Mouse (Mus musculus) olfactory bulb, adult 2 months (tissue): Measurements from ENCODE around the gene Tnk1.

Experiments
- CTCF ChIP-seq: fragments of 200-500 bp; IDR thresholded peaks from 2 replicates; pipeline ENCODE4 v1.5.1; 2012; ENCODE audit warnings: low read depth, mild to moderate bottlenecking, low read length, moderate library complexity; ENCODE audit not compliant: insufficient read depth
- POLR2A ChIP-seq: fragments of 200-500 bp; IDR thresholded peaks from 2 replicates; pipeline ENCODE4 v1.6.1; 2012; ENCODE audit warnings: mild to moderate bottlenecking, low read depth, low read length, moderate library complexity; ENCODE audit not compliant: insufficient read depth

GRCm38 (mm10) chr11:69870289-69871069 lies 11.9 kb upstream of the Tnk1 start:
- TF ChIP-seq CTCF (no peak), POLR2A (no peak)
